Mouse (Mus musculus): Measurements from ENCODE around the gene Dcst2.

The Dcst2 gene

DNA sequence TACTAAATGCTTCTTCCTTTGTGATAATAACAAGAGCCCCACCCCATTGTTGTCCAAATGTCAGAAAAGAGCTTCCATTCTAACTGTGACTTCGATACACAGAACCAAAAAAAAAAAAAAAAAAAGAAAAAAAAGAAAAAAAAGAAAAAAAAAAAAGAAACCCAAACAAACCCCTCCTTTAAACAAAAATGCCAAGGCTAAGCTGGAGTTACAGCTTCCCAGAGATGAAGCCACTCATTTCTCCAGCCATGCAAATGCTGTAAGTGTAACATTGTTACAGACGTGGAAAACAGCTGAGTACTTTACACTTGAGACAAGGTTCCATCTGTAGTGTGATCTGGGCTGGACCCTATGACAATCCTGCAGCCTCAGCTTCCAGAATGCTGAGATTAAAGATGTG is 55.4 kb downstream of the Dcst2 start:
- no peak for DNase-seq (ENCODE audit: low read depth)

- no peak for DNase-seq (ENCODE audit: low read depth)
Measured at GRCm38 (mm10) chr3:89417840-89418169, 56.0 kb downstream of the Dcst2 start.

GRCm38 (mm10) chr3:89418170-89418860 is 56.5 kb downstream of the Dcst2 start, which contains the start of the genes Cks1b and Shc1:
Cks1b (minus strand) TSS chr3:89418383.
Shc1 (plus strand) TSS chr3:89418443.
- peak; percentile 93 for DNase-seq (ENCODE audit: low read depth)

- DNase-seq (ENCODE audit: low read depth), result no peak
Measured at GRCm38 (mm10) chr3:89418861-89419250, 57.1 kb downstream of the Dcst2 start.

- no peak for DNase-seq (ENCODE audit: low read depth)
Measured at GRCm38 (mm10) chr3:89419571-89419970, 57.8 kb downstream of the Dcst2 start.

DNA sequence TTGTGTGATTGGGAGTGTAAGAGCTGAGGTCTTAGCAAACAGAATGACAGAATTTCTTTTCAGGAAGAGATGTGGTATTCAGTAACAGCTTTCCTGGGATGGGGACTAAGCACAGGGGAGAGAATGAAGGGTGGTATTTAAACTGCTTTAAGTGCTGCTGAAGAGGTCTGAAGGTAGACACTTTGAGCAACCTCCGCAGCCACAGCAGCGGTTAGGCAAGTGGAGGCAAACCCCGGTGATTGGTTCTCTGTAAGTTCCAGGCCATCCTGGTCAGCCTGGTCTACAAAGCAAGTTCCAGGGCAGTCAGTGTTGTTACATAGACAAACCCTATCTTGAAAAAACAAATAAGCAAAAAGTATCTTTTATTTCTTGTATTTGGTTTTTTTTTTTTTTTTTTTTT is 58.2 kb downstream of the Dcst2 start:
- DNase-seq (ENCODE audit: low read depth), result no peak

GRCm38 (mm10) chr3:89420421-89420820 is 58.6 kb downstream of the Dcst2 start:
- no peak for DNase-seq (ENCODE audit: low read depth)

DNA sequence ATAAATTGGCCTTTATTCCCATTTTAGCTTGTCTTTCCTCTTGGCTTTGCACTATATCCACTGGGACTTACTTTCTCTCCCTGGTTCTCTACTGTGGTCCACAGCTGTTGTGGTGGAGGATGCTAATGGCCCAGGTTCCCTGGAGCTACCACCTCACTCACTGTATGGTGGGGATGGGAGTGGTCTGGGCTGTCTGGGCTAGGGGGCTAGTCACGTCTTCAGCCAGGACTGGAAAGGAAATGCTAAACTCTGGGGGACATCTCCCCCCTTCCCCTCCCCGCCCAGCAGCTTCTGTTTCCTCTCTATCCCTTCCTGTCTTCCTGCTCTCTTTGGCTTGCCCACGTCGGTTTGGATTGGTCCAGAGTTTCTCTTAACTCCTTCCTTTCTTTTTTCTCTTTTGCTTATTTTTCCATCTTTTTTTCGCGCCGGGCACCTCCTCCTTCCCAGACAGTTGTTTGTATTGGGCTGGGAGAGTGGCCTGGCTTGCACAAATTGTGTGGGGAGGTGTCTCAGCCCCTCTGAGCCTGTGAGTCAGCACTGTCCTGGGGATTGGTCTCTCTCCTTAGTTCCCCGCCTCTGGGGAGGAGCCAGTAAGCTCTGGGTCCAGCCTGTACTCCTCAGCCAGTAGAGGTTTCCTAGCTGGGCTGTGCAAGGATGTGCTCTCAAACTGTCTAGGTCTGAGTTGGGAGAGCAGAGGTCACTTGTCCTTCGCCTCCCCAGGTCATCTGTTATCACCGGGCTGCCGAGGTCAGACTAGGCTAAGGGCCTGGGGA is 59.4 kb downstream of the Dcst2 start:
- no peak for DNase-seq (ENCODE audit: low read depth)

- DNase-seq (ENCODE audit: low read depth), result no peak
Measured at GRCm38 (mm10) chr3:89421810-89422473, 60.2 kb downstream of the Dcst2 start.

GRCm38 (mm10) chr3:89422556-89423205 is 60.9 kb downstream of the Dcst2 start:
- DNase-seq (ENCODE audit: low read depth), result no peak

DNA sequence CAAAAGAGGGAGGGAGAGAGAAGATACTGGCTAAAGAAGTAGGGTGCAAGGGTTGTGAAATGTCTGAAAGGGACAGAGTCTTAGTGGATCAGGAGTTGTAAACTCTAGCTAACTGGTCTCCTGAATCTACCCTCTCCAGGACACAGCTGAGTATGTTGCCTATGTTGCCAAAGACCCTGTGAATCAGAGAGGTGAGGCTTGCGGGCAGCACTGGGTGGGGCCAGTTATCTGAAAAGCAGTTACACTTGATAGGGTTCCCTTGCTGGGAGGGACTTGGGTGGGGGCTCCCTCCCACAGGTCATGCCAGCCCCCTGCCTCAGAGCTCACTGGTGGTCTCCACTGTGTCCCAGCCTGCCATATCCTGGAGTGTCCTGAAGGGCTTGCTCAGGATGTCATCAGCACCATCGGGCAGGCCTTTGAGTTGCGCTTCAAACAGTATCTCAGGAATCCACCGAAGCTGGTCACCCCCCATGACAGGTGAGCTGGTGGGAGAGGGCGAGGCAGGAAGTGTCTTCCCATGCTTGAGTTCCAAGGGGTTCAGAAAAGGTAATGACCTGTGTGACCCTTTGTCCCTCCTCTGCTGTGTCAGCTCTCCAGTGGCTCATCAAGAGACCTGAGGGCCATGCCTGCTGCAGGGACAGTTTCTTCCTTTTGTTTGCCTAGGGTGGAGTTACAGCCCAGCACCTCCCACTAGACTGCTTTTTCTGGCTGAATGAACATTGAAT is 62.8 kb downstream of the Dcst2 start:
- DNase-seq (ENCODE audit: low read depth), result no peak

- DNase-seq (ENCODE audit: low read depth), result no peak
Measured at GRCm38 (mm10) chr3:89425141-89425525, 63.4 kb downstream of the Dcst2 start.

GRCm38 (mm10) chr3:89425876-89426275 is 64.1 kb downstream of the Dcst2 start:
- no peak for DNase-seq (ENCODE audit: low read depth)

All from c-Kit-positive CD71-negative TER-119-negative erythroid progenitor cells, embryonic 14.5 days (primary cell).